Mouse (Mus musculus) kidney, adult 9 months (tissue): ENCODE results near the gene Npsr1.

ENCODE experiments used
- DNase-seq: peaks from one replicate; pipeline ENCODE4 v3.0.0; 2022

Npsr1 gene

GRCm38 (mm10) chr9:24247557-24247956, 149.8 kb downstream of the Npsr1 start:
- no peak for DNase-seq

GRCm38 (mm10) chr9:24254236-24254635, 156.4 kb downstream of the Npsr1 start:
- DNase-seq, result no peak

GRCm38 (mm10) chr9:24280498-24281287, 182.9 kb downstream of the Npsr1 start:
- DNase-seq, result no peak

- DNase-seq, result no peak
These were observed 184.8 kb downstream of the Npsr1 start for GRCm38 (mm10) chr9:24282617-24283016.

- DNase-seq, result no peak
These were observed 185.3 kb downstream of the Npsr1 start for GRCm38 (mm10) chr9:24283071-24283470.

- DNase-seq, result no peak
These were observed 185.7 kb downstream of the Npsr1 start for GRCm38 (mm10) chr9:24283536-24283935.

- no peak for DNase-seq
These were observed 186.7 kb downstream of the Npsr1 start for GRCm38 (mm10) chr9:24284239-24285084.

GRCm38 (mm10) chr9:24285419-24285818, 187.6 kb downstream of the Npsr1 start:
- no peak for DNase-seq

GRCm38 (mm10) chr9:24291385-24291784, 193.6 kb downstream of the Npsr1 start:
- no peak for DNase-seq

GRCm38 (mm10) chr9:24293252-24293959, 195.6 kb downstream of the Npsr1 start:
- no peak for DNase-seq

GRCm38 (mm10) chr9:24302906-24303305, 205.1 kb downstream of the Npsr1 start:
- no peak for DNase-seq

GRCm38 (mm10) chr9:24306990-24307389, 209.2 kb downstream of the Npsr1 start:
- DNase-seq, result no peak

GRCm38 (mm10) chr9:24307400-24307799, 209.6 kb downstream of the Npsr1 start:
- no peak for DNase-seq

GRCm38 (mm10) chr9:24315835-24316234, 218.0 kb downstream of the Npsr1 start:
- DNase-seq, result no peak

- DNase-seq, result no peak
These were observed 233.9 kb downstream of the Npsr1 start for GRCm38 (mm10) chr9:24331661-24332060.

- no peak for DNase-seq
These were observed 243.5 kb downstream of the Npsr1 start for GRCm38 (mm10) chr9:24341321-24341720.

GRCm38 (mm10) chr9:24347011-24347410, 249.2 kb downstream of the Npsr1 start:
- DNase-seq, result no peak

- no peak for DNase-seq
These were observed 251.7 kb downstream of the Npsr1 start for GRCm38 (mm10) chr9:24349510-24349909.

GRCm38 (mm10) chr9:24351402-24351801, 253.6 kb downstream of the Npsr1 start:
- no peak for DNase-seq
